Mouse (Mus musculus) MEL (cell line): ENCODE measurements around the gene B230307C23Rik.

Experiments
- CTCF ChIP-seq, 3 experiments: IDR thresholded peaks in 2 of 3; conservative IDR thresholded peaks in 1 of 3; 2 replicates each; pipeline ENCODE4 v1.5.1; 2011 to 2012; ENCODE audit warnings: low read length in 3 of 3, low read depth in 2 of 3, mild to moderate bottlenecking in 2 of 3, improper control_type of control experiment in 1 of 3, inconsistent platforms in 1 of 3, mixed read lengths in 1 of 3, moderate library complexity in 1 of 3; ENCODE audit not compliant: control insufficient read depth in 1 of 3, insufficient read depth in 1 of 3, poor library complexity in 1 of 3, severe bottlenecking in 1 of 3
- EP300 ChIP-seq, 2 experiments: IDR thresholded peaks; 2 replicates each; pipeline ENCODE4 v1.6.1; 2011; ENCODE audit warnings: improper control_type of control experiment in 2 of 2, low read length in 2 of 2, low read depth in 1 of 2, mild to moderate bottlenecking in 1 of 2
- GATA1 ChIP-seq: IDR thresholded peaks from 2 replicates; pipeline ENCODE4 v1.6.1; 2011; ENCODE audit warnings: low read depth, low read length, improper control_type of control experiment
- MAX ChIP-seq: IDR thresholded peaks from 2 replicates; pipeline ENCODE4 v1.6.1; 2011; ENCODE audit warnings: low read length, improper control_type of control experiment
- MEF2A ChIP-seq: IDR thresholded peaks from 2 replicates; pipeline ENCODE4 v1.6.1; 2014; ENCODE audit warnings: low read depth, mild to moderate bottlenecking, inconsistent platforms, low read length, improper control_type of control experiment; ENCODE audit not compliant: poor library complexity, insufficient replicate concordance, severe bottlenecking; ENCODE audit errors: extremely low read depth
- MXI1 ChIP-seq: IDR thresholded peaks from 2 replicates; pipeline ENCODE4 v1.6.1; 2011; ENCODE audit warnings: mild to moderate bottlenecking, low read depth, low read length, improper control_type of control experiment
- MYB ChIP-seq: IDR thresholded peaks from 2 replicates; pipeline ENCODE4 v1.6.1; 2011; ENCODE audit warnings: mild to moderate bottlenecking, low read depth, low read length, improper control_type of control experiment
- MYC ChIP-seq: IDR thresholded peaks from 2 replicates; pipeline ENCODE4 v1.6.1; 2011; ENCODE audit warnings: low read depth, mild to moderate bottlenecking, low read length, improper control_type of control experiment, moderate library complexity
- POLR2A ChIP-seq, 2 experiments: IDR thresholded peaks; 2 replicates each; pipeline ENCODE4 v1.6.1; 2011 to 2012; ENCODE audit warnings: low read length in 2 of 2, mild to moderate bottlenecking in 2 of 2, control low read depth in 1 of 2, improper control_type of control experiment in 1 of 2, low read depth in 1 of 2, moderate library complexity in 1 of 2; ENCODE audit not compliant: control insufficient read depth in 1 of 2, insufficient read depth in 1 of 2, poor library complexity in 1 of 2
- TAL1 ChIP-seq: IDR thresholded peaks from 2 replicates; pipeline ENCODE4 v1.6.1; 2012; ENCODE audit warnings: mild to moderate bottlenecking, inconsistent platforms, low read length, moderate library complexity, mixed read lengths
- ZC3H11A ChIP-seq: IDR thresholded peaks from 2 replicates; pipeline ENCODE4 v1.6.1; 2012; ENCODE audit warnings: low read depth, mild to moderate bottlenecking, inconsistent platforms, low read length, improper control_type of control experiment

- TF ChIP-seq CTCF (IDR thresholded peaks at IDR 0.05 in 2 of 3, conservative IDR thresholded peaks at IDR 0.05 in 1 of 3; ENCODE audit: control insufficient read depth in 1 of 3, insufficient read depth in 1 of 3, low read depth in 2 of 3, low read length in 3 of 3, poor library complexity in 1 of 3, severe bottlenecking in 1 of 3), result no peak
- TF ChIP-seq POLR2A (IDR thresholded peaks at IDR 0.05; ENCODE audit: control insufficient read depth in 1 of 2, insufficient read depth in 1 of 2, low read depth in 1 of 2, low read length in 2 of 2, poor library complexity in 1 of 2), result no peak
- no peak for TF ChIP-seq ZC3H11A
- no peak for TF ChIP-seq EP300 (IDR thresholded peaks at IDR 0.05; ENCODE audit: low read depth in 1 of 2, low read length in 2 of 2)
- TF ChIP-seq MYC, result no peak
- TF ChIP-seq MYB, result no peak
- TF ChIP-seq MXI1, result no peak
- no peak for TF ChIP-seq TAL1
- no peak for TF ChIP-seq MAX
- no peak for TF ChIP-seq GATA1
- TF ChIP-seq MEF2A, result no peak
These were observed 44.7 kb upstream of the B230307C23Rik start for GRCm38 (mm10) chr16:97952371-97952770.
